Mouse (Mus musculus) hindbrain, embryonic 12.5 days (tissue): Measurements from ENCODE around the gene Mr1. TPM values are rescaled to one million over a fixed set of nuclear protein-coding genes. Genes with fewer than 3 reads are reported as not detected.

Source experiments
- polyA plus RNA-seq: library from polyadenylated mRNA; unstranded; fragments of >200 nt; fragmentation: Nextera tagmentation; extraction: Ambion mirVana; gene quantifications from 2 replicates; pipeline ENCODE4 v1.2.1, GENCODE M21; 2016

Mr1 gene
- polyA plus RNA-seq, 1 experiment from 2014 or later = 2.4 TPM

Other genes starting within 250 kb of the Mr1 start
- 16.5 and 17.7 TPM in 2 replicates for gene Ier5, start 47.2 kb downstream of the Mr1 start, polyA plus RNA-seq
- gene Stx6, start 11.9 kb upstream of the Mr1 start, polyA plus RNA-seq = 119 and 123 TPM in 2 replicates
- 5.0 and 5.4 TPM in 2 replicates for gene BC034090, start 97.6 kb upstream of the Mr1 start, polyA plus RNA-seq